ENCODE assay signal across 14 mouse cellular contexts in the genomic region with DNA sequence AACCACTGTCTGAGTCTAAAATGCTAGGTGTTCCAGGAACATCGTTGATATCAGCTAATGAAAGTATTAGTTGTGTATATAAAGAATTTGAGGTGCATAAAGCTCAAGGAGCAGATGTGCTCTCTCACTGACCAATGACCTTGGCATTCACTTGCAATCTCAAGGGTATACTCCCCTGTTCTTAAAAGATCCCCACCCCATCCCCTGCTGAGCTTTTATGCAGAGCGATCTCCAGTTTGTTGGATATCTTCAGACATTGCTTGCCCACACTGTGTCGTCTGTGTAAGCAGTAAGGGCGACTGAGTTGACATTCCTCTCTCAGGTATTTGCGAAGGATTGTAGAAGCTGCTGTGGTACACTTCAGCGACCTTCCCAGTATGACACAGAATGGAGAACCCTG.
"Had no signal": no experiment of that assay in that cellular context is flagged by ENCODE, and none has a peak within 500 bp of the region (broad histone marks: within the 10 kb centered on the region; RNA-seq: fewer than 3 reads in every experiment).

No protein-coding gene starts in this region.

- DNase-seq: gastrocnemius, postnatal 14 days; gastrocnemius, postnatal 36 days; heart, adult 11 months; heart, adult 2 months; heart, postnatal 14 days; heart, postnatal 36 days; kidney, adult 11 months; kidney, adult 2 months; kidney, adult 9 months; kidney, postnatal 14 days; kidney, postnatal 36 days; layer of hippocampus, adult 9-11 months; layer of hippocampus, postnatal 36 days; left cerebral cortex, postnatal 4 days had no signal
